Mouse (Mus musculus): ENCODE measurements around the gene Raver2.
"Not testable (repeated sequence)": the region's sequence is repeated elsewhere in the genome, so short reads cannot be mapped to it uniquely, and the experiment has no call there.

Gene Raver2

GRCm38 (mm10) chr4:101068786-101069153, at the start of gene Raver2:
Raver2 (plus strand) TSS chr4:101068983.
- DNase-seq (ENCODE audit: low spot score) = peak; percentile 68

- DNase-seq (ENCODE audit: low spot score) = no peak
Observed at GRCm38 (mm10) chr4:101020596-101020995, 48.2 kb upstream of the Raver2 start, which contains the start of gene Gm10577. Gm10577 (minus strand) TSS chr4:101020696.

- DNase-seq (ENCODE audit: low spot score) = no peak
Observed at GRCm38 (mm10) chr4:101026566-101026965, 42.2 kb upstream of the Raver2 start.

- no peak for DNase-seq (ENCODE audit: low spot score)
Observed at GRCm38 (mm10) chr4:101026995-101027394, 41.8 kb upstream of the Raver2 start.

GRCm38 (mm10) chr4:101027852-101028411, 40.9 kb upstream of the Raver2 start:
- no peak for DNase-seq (ENCODE audit: low spot score)

- DNase-seq (ENCODE audit: low spot score) = no peak
Observed at GRCm38 (mm10) chr4:101033047-101033446, 35.7 kb upstream of the Raver2 start.

GRCm38 (mm10) chr4:101035131-101035530, 33.7 kb upstream of the Raver2 start:
- DNase-seq (ENCODE audit: low spot score) = no peak

- no peak for DNase-seq (ENCODE audit: low spot score)
Observed at GRCm38 (mm10) chr4:101037156-101037555, 31.6 kb upstream of the Raver2 start.

- DNase-seq (ENCODE audit: low spot score) = no peak
Observed at GRCm38 (mm10) chr4:101043691-101044090, 25.1 kb upstream of the Raver2 start.

GRCm38 (mm10) chr4:101044149-101044548, 24.6 kb upstream of the Raver2 start:
- DNase-seq (ENCODE audit: low spot score) = no peak

- no peak for DNase-seq (ENCODE audit: low spot score)
Observed at GRCm38 (mm10) chr4:101046576-101046975, 22.2 kb upstream of the Raver2 start.

GRCm38 (mm10) chr4:101062146-101062545, 6.6 kb upstream of the Raver2 start:
- DNase-seq (ENCODE audit: low spot score) = no peak

- DNase-seq (ENCODE audit: low spot score) = no peak
Observed at GRCm38 (mm10) chr4:101066401-101066800, 2.4 kb upstream of the Raver2 start.

GRCm38 (mm10) chr4:101069154-101069971, 580 bp downstream of the Raver2 start:
- DNase-seq (ENCODE audit: low spot score) = peak; percentile 63

- DNase-seq (ENCODE audit: low spot score) = no peak
Observed at GRCm38 (mm10) chr4:101071570-101071969, 2.8 kb downstream of the Raver2 start.

GRCm38 (mm10) chr4:101076425-101076824, 7.6 kb downstream of the Raver2 start:
- no peak for DNase-seq (ENCODE audit: low spot score)

GRCm38 (mm10) chr4:101080016-101080415, 11.2 kb downstream of the Raver2 start:
- DNase-seq (ENCODE audit: low spot score) = no peak

- peak; percentile 64 for DNase-seq (ENCODE audit: low spot score)
Observed at GRCm38 (mm10) chr4:101082176-101082888, 13.5 kb downstream of the Raver2 start.

GRCm38 (mm10) chr4:101084863-101085262, 16.1 kb downstream of the Raver2 start:
- no peak for DNase-seq (ENCODE audit: low spot score)

GRCm38 (mm10) chr4:101086040-101086439, 17.3 kb downstream of the Raver2 start:
- no peak for DNase-seq (ENCODE audit: low spot score)

- no peak for DNase-seq (ENCODE audit: low spot score)
Observed at GRCm38 (mm10) chr4:101087721-101088120, 18.9 kb downstream of the Raver2 start.

- DNase-seq (ENCODE audit: low spot score) = not testable (repeated sequence)
Observed at GRCm38 (mm10) chr4:101090630-101091029, 21.8 kb downstream of the Raver2 start.

GRCm38 (mm10) chr4:101093292-101093691, 24.5 kb downstream of the Raver2 start:
- DNase-seq (ENCODE audit: low spot score) = no peak
